Mouse (Mus musculus) liver, postnatal 0 days (tissue): Measurements from ENCODE around the gene Ppp1r3e. TPM values are rescaled to one million over a fixed set of nuclear protein-coding genes. Genes with fewer than 3 reads are reported as not detected.

ENCODE experiments used
- ATAC-seq: fragments of 200-750 bp; cut with Nextera tagmentation; 2 replicates; pipeline ENCODE4 v1.8.0; 2017; ENCODE audit warnings: mild to moderate bottlenecking, moderate library complexity
- DNase-seq: peaks from one replicate; pipeline ENCODE4 v3.0.0-alpha.2; 2016
- H3K27ac ChIP-seq: fragments of 300-500 bp; sonication (generic); 2 replicates; pipeline ENCODE4 v1.5.1; 2014; ENCODE audit warnings: antibody characterized with exemption, moderate library complexity, mild to moderate bottlenecking, low read depth
- H3K27me3 ChIP-seq: fragments of 300-500 bp; sonication (generic); 2 replicates; pipeline ENCODE4 v1.6.1; 2014; ENCODE audit warnings: low read length, control low read depth, mixed read lengths; ENCODE audit not compliant: insufficient read depth
- H3K36me3 ChIP-seq: fragments of 300-500 bp; sonication (generic); replicated peaks from 2 replicates; pipeline ENCODE4 v1.6.1; 2014; ENCODE audit warnings: mild to moderate bottlenecking, control low read depth, low read length, moderate library complexity, mixed read lengths; ENCODE audit not compliant: insufficient read depth
- H3K4me1 ChIP-seq: fragments of 300-500 bp; sonication (generic); 2 replicates; pipeline ENCODE4 v1.6.1; 2014; ENCODE audit warnings: antibody characterized with exemption, mild to moderate bottlenecking, control low read depth; ENCODE audit not compliant: insufficient read depth
- H3K4me2 ChIP-seq: fragments of 300-500 bp; sonication (generic); 2 replicates; pipeline ENCODE4 v1.6.1; 2014; ENCODE audit warnings: low read depth, mild to moderate bottlenecking, low read length, moderate library complexity, mixed read lengths
- H3K4me3 ChIP-seq: fragments of 300-500 bp; sonication (generic); 2 replicates; pipeline ENCODE4 v1.5.1; 2014; ENCODE audit warnings: low read depth, low read length
- H3K9ac ChIP-seq: fragments of 300-500 bp; sonication (generic); replicated peaks from 2 replicates; pipeline ENCODE4 v1.6.1; 2014; ENCODE audit warnings: mild to moderate bottlenecking, moderate library complexity
- H3K9me3 ChIP-seq: fragments of 300-500 bp; sonication (generic); 2 replicates; pipeline ENCODE4 v1.6.1; 2016; ENCODE audit warnings: mild to moderate bottlenecking, control low read depth, low read length, mixed read lengths
- CTCF ChIP-seq: sonication (generic); IDR thresholded peaks from 2 replicates; pipeline ENCODE4 v1.5.1; 2016; ENCODE audit warnings: antibody characterized with exemption, low read depth
- EP300 ChIP-seq: IDR thresholded peaks from 2 replicates; pipeline ENCODE4 v1.6.1; 2016; ENCODE audit warnings: antibody characterized with exemption, low read depth, mild to moderate bottlenecking
- WGBS: fragments of 180-500 bp; shearing (Covaris S2); extraction: QIAGEN DNeasy Blood & Tissue Kit; methylation state at CpG from one replicate; pipeline ENCODE4 v1.1.7; 2014; ENCODE audit not compliant: insufficient replicate concordance; 5-methylcytosine and 5-hydroxymethylcytosine counted together
- polyA plus RNA-seq: library from polyadenylated mRNA; unstranded; fragments of >200 nt; fragmentation: Nextera tagmentation; extraction: Ambion mirVana; gene quantifications from 2 replicates; pipeline ENCODE4 v1.2.1, GENCODE M21; 2015

Ppp1r3e gene
- polyA plus RNA-seq, 1 experiment from 2014 or later = 0.85 TPM

GRCm38 (mm10) chr14:54857891-54858290, 19.5 kb downstream of the Ppp1r3e start:
- no peaks in the 10 kb centered on the region for H3K4me1 ChIP-seq
- H3K9ac ChIP-seq = no peak overlapping the region
- no peak for ATAC-seq
- H3K4me3 ChIP-seq = no peak overlapping the region
- H3K27ac ChIP-seq = no peak overlapping the region
- H3K9me3 ChIP-seq = no peaks in the 10 kb centered on the region
- no peak for TF ChIP-seq EP300
- TF ChIP-seq CTCF = no peak
- no peaks in the 10 kb centered on the region for H3K27me3 ChIP-seq
- no peak for DNase-seq
- 87% methylated on average over 9 of the region's 9 CpGs for WGBS
- H3K36me3 ChIP-seq = peaks cover 9% of the 10 kb centered on the region
- H3K4me2 ChIP-seq = no peak overlapping the region

DNA sequence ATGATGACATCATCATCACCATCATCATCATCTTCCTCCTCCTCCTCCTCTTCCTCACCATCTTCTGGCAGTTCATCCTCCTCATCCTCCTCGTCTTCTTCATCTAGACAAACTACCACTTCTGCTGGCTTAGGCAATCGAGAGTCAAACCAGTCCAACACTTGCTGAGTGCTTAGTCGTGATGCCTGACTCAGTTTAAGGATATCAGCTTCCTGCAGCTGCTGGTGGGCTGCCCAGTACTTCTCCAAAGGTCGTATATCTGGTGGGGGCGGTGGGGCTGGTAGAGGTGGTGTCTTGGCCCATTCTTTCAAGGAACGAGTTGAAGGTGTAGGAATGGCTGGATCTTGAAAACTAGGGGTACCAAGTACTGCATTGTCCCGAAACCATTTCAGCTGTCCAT, 20.6 kb downstream of the Ppp1r3e start:
- ATAC-seq (no peak), DNase-seq (no peak)
- H3K27me3 ChIP-seq = no peaks in the 10 kb centered on the region
- peaks cover 9% of the 10 kb centered on the region for H3K36me3 ChIP-seq
- no peak overlapping the region for H3K9ac ChIP-seq
- 61% methylated on average over 7 of the region's 7 CpGs for WGBS
- H3K27ac ChIP-seq = no peak overlapping the region
- H3K4me1 ChIP-seq = no peaks in the 10 kb centered on the region
- TF ChIP-seq EP300 (no peak), CTCF (no peak)
- no peak overlapping the region for H3K4me3 ChIP-seq
- H3K4me2 ChIP-seq = no peak overlapping the region
- H3K9me3 ChIP-seq = no peaks in the 10 kb centered on the region

GRCm38 (mm10) chr14:54855726-54856125, 21.6 kb downstream of the Ppp1r3e start:
- Histone ChIP-seq H3K27ac (no peak overlapping the region), H3K4me3 (no peak overlapping the region), H3K9ac (no peak overlapping the region), H3K36me3 (peaks cover 9% of the 10 kb centered on the region), H3K9me3 (no peaks in the 10 kb centered on the region), H3K4me2 (no peak overlapping the region), H3K27me3 (no peaks in the 10 kb centered on the region), H3K4me1 (no peaks in the 10 kb centered on the region)
- no peak for ATAC-seq
- WGBS = 76% methylated on average over 3 of the region's 3 CpGs
- TF ChIP-seq CTCF (no peak), EP300 (no peak)
- no peak for DNase-seq

DNA sequence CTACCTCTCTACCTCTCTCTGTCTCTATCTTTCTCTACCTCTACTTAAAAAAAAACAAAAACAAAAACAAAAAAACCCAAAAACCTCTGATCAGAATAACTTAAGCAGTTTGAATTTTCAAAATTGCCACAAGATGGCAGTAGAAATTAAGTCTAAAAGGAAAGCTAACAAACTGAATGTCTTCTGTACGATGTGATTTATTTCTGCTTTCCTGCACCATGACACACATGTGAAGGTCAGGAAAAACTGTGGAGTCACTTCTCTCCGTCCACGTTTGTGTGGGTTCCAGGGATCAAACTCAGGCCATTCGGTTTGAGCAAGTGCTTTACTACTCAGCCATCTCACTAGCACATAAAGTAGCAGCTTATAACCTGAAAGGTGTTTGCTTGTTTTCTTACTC, 33.9 kb downstream of the Ppp1r3e start:
- TF ChIP-seq EP300 (no peak), CTCF (peak; percentile 57)
- Histone ChIP-seq H3K4me1 (no peaks in the 10 kb centered on the region), H3K4me2 (no peak overlapping the region), H3K27ac (no peak overlapping the region), H3K9ac (no peak overlapping the region), H3K4me3 (no peak overlapping the region), H3K36me3 (no peaks in the 10 kb centered on the region), H3K27me3 (no peaks in the 10 kb centered on the region), H3K9me3 (no peaks in the 10 kb centered on the region)
- DNase-seq = no peak
- WGBS = 3% methylated on average over 4 of the region's 4 CpGs
- no peak for ATAC-seq

- peaks cover 8% of the 10 kb centered on the region; the same call in 1 of the 2 replicates for H3K4me1 ChIP-seq
- H3K9me3 ChIP-seq = no peaks in the 10 kb centered on the region
- H3K27me3 ChIP-seq = no peaks in the 10 kb centered on the region
- no peak for DNase-seq
- no peaks in the 10 kb centered on the region for H3K36me3 ChIP-seq
- no peak for ATAC-seq
- H3K27ac ChIP-seq = no peak overlapping the region
- no peak overlapping the region for H3K4me3 ChIP-seq
- H3K9ac ChIP-seq = no peak overlapping the region
- 73% methylated on average over 1 of the region's 1 CpGs for WGBS
- no peak overlapping the region for H3K4me2 ChIP-seq
- TF ChIP-seq CTCF (no peak), EP300 (no peak)
Observed at GRCm38 (mm10) chr14:54823716-54824115, 53.6 kb downstream of the Ppp1r3e start.

Other genes with a start within 250 kb of the Ppp1r3e start
- gene Gm17606, start 236.6 kb downstream of the Ppp1r3e start, polyA plus RNA-seq = not detected in 2 replicates
- gene Cdh24, start 236.2 kb downstream of the Ppp1r3e start, polyA plus RNA-seq = 0.09 and 0.11 TPM in 2 replicates
- gene 1700123O20Rik, start 191.3 kb downstream of the Ppp1r3e start, polyA plus RNA-seq = 50.9 and 53.3 TPM in 2 replicates
- gene Acin1, start 190.6 kb downstream of the Ppp1r3e start, polyA plus RNA-seq = 28.4 and 38.0 TPM in 2 replicates
- gene Gm29776, start 178.7 kb downstream of the Ppp1r3e start, polyA plus RNA-seq = not detected in 2 replicates
- 13.7 and 15.0 TPM in 2 replicates for gene Cebpe, start 165.4 kb downstream of the Ppp1r3e start, polyA plus RNA-seq
- 2.2 and 2.8 TPM in 2 replicates for gene Slc7a8, start 95.6 kb downstream of the Ppp1r3e start, polyA plus RNA-seq
- gene Rnf212b, start 63.4 kb downstream of the Ppp1r3e start, polyA plus RNA-seq = not detected in 2 replicates
- 3.9 and 4.0 TPM in 2 replicates for gene Homez, start 6.6 kb downstream of the Ppp1r3e start, polyA plus RNA-seq
- gene Bcl2l2, start 5.8 kb upstream of the Ppp1r3e start, polyA plus RNA-seq = 1.1 and 1.4 TPM in 2 replicates
- 0.11 and 0.19 TPM in 2 replicates for gene Gm20521, start 5.9 kb upstream of the Ppp1r3e start, polyA plus RNA-seq
- gene Pabpn1, start 14.9 kb upstream of the Ppp1r3e start, polyA plus RNA-seq = 38.2 and 46.6 TPM in 2 replicates
- gene Slc22a17, start 35.6 kb upstream of the Ppp1r3e start, polyA plus RNA-seq = 1.1 TPM in 2 replicates
- gene Efs, start 48.6 kb upstream of the Ppp1r3e start, polyA plus RNA-seq = 0.21 and 0.26 TPM in 2 replicates
- not detected in 2 replicates for gene Il25, start 55.1 kb upstream of the Ppp1r3e start, polyA plus RNA-seq
- gene Cmtm5, start 58.7 kb upstream of the Ppp1r3e start, polyA plus RNA-seq = 0.17 TPM in 1 of 2 replicates, not detected in the other
- gene Myh6, start 89.4 kb upstream of the Ppp1r3e start, polyA plus RNA-seq = 0.36 TPM in 2 replicates
- gene Gm17428, start 99.4 kb upstream of the Ppp1r3e start, polyA plus RNA-seq = not detected in 2 replicates
- gene Myh7, start 117.1 kb upstream of the Ppp1r3e start, polyA plus RNA-seq = 0.18 and 2.0 TPM in 2 replicates
- gene Ngdn, start 137.9 kb upstream of the Ppp1r3e start, polyA plus RNA-seq = 30.6 and 32.0 TPM in 2 replicates
- gene Zfhx2, start 214.8 kb upstream of the Ppp1r3e start, polyA plus RNA-seq = 0.78 and 1.0 TPM in 2 replicates
- 5.9 and 7.0 TPM in 2 replicates for gene Thtpa, start 217.2 kb upstream of the Ppp1r3e start, polyA plus RNA-seq
- 7.8 and 9.6 TPM in 2 replicates for gene Ap1g2, start 229.0 kb upstream of the Ppp1r3e start, polyA plus RNA-seq
- not detected in 2 replicates for gene Jph4, start 239.4 kb upstream of the Ppp1r3e start, polyA plus RNA-seq